In the genomic region with DNA sequence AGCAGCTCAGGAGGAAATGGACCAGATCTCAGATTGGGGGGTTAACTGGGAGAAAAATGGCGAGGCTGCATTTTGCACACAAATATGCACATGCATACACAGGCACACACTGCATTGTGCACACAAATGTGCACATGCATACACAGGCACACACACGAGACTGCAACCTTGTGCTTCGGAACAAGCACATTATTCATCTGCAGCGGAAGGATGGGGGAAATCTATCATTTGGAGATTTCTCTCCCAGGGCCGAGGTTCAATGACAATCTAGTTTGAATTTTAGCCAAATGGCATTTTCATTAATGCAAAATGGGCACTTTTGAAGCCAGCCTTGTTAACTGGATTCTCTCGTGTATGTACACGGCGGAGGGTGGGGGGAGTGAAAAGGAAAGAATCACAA, we compare ENCODE assay signal across 20 mouse cellular contexts.
A peak's percentile ranks its signal among the peaks of the same experiment; 100 is the strongest.
DNase-seq lines count a peak whose midpoint lies in the region; ATAC-seq lines count a peak whose summit lies in the region.
"Had no signal": no experiment of that assay in that cellular context is flagged by ENCODE, and none has a peak within 500 bp of the region (broad histone marks: within the 10 kb centered on the region; RNA-seq: fewer than 3 reads in every experiment).

No protein-coding gene starts in this region.

- H3K9me3 ChIP-seq in midbrain, embryonic 14.5 days (ENCODE audit: control insufficient read depth, low read length), result no peaks in the 10 kb centered on the region
- no peaks in the 10 kb centered on the region for H3K9me3 ChIP-seq in midbrain, embryonic 13.5 days
- H3K9me3 ChIP-seq: embryonic facial prominence, embryonic 13.5 days; forebrain, embryonic 12.5 days; heart, embryonic 10.5 days; hindbrain, embryonic 15.5 days had no signal

- H3K4me2 ChIP-seq in midbrain, embryonic 14.5 days (ENCODE audit: low read length), result no peak overlapping the region
- no peak overlapping the region for H3K4me2 ChIP-seq in midbrain, embryonic 13.5 days (replicated peaks)
- H3K4me2 ChIP-seq: embryonic facial prominence, embryonic 13.5 days; forebrain, embryonic 12.5 days; hindbrain, embryonic 15.5 days had no signal

- 0 out of 2 replicates have a peak overlapping the region, but pooled peaks have one; percentile 3 for H3K27ac ChIP-seq in midbrain, embryonic 14.5 days (replicated peaks; ENCODE audit: low read depth, low read length)
- no peak overlapping the region for H3K27ac ChIP-seq in midbrain, embryonic 13.5 days
- H3K27ac ChIP-seq: embryonic facial prominence, embryonic 13.5 days; forebrain, embryonic 12.5 days; heart, embryonic 10.5 days; hindbrain, embryonic 15.5 days had no signal

- H3K36me3 ChIP-seq in midbrain, embryonic 14.5 days (ENCODE audit: control insufficient read depth, insufficient read depth, low read length), result no peaks in the 10 kb centered on the region
- no peaks in the 10 kb centered on the region for H3K36me3 ChIP-seq in midbrain, embryonic 13.5 days
- H3K36me3 ChIP-seq: embryonic facial prominence, embryonic 13.5 days; forebrain, embryonic 12.5 days; heart, embryonic 10.5 days; hindbrain, embryonic 15.5 days had no signal

- 68% methylated on average over 8 of the region's 8 CpGs for WGBS in midbrain, embryonic 14.5 days
- 75% methylated on average over 8 of the region's 8 CpGs for WGBS in midbrain, embryonic 13.5 days

- DNase-seq in adrenal gland, adult (ENCODE audit: inconsistent age in 2 of 2, low spot score in 1 of 2), result peak; percentile 36 to 85
- no peak for DNase-seq in adrenal gland, postnatal 4 days (ENCODE audit: low spot score in 2 of 2)
- DNase-seq in midbrain, embryonic 14.5 days, result no peak
- peak; percentile 61 for DNase-seq in adrenal gland, adult 2 months
- DNase-seq in adrenal gland, postnatal 25 days, result peak; percentile 10
- no peak for DNase-seq in cerebellum, postnatal 10 days
- DNase-seq: cerebellum, adult 11 months; cerebellum, adult 8-10 months; cerebellum, postnatal 25 days; gastrocnemius, postnatal 10 days; heart, adult 18-20 months; heart, postnatal 10 days; heart, postnatal 4 days had no signal

- H3K4me1 ChIP-seq in midbrain, embryonic 14.5 days (ENCODE audit: control insufficient read depth, insufficient read depth, low read length), result peaks cover 9% of the 10 kb centered on the region; the same call in 1 of the 2 replicates
- H3K4me1 ChIP-seq in midbrain, embryonic 13.5 days (replicated peaks), result peaks cover 11% of the 10 kb centered on the region; the same call in 1 of the 2 replicates
- H3K4me1 ChIP-seq: embryonic facial prominence, embryonic 13.5 days; forebrain, embryonic 12.5 days; heart, embryonic 10.5 days; hindbrain, embryonic 15.5 days had no signal

- no peak for ATAC-seq in midbrain, embryonic 14.5 days (ENCODE audit: low FRiP score, low TSS enrichment)
- no peak for ATAC-seq in midbrain, embryonic 13.5 days
- ATAC-seq: forebrain, embryonic 16.5 days; inflammation-experienced regulatory T-cells, adult 6 months had no signal

- no peak overlapping the region for H3K4me3 ChIP-seq in midbrain, embryonic 14.5 days (replicated peaks; ENCODE audit: low read depth, low read length)
- no peak overlapping the region for H3K4me3 ChIP-seq in midbrain, embryonic 13.5 days (replicated peaks)
- H3K4me3 ChIP-seq: embryonic facial prominence, embryonic 13.5 days; forebrain, embryonic 12.5 days; heart, embryonic 10.5 days; hindbrain, embryonic 15.5 days had no signal

- no peaks in the 10 kb centered on the region for H3K27me3 ChIP-seq in midbrain, embryonic 14.5 days (ENCODE audit: control insufficient read depth, insufficient read depth, low read length)
- H3K27me3 ChIP-seq in midbrain, embryonic 13.5 days, result no peaks in the 10 kb centered on the region
- H3K27me3 ChIP-seq: embryonic facial prominence, embryonic 13.5 days; forebrain, embryonic 12.5 days; hindbrain, embryonic 15.5 days had no signal

- no peak overlapping the region for H3K9ac ChIP-seq in midbrain, embryonic 14.5 days (replicated peaks; ENCODE audit: low read length)
- no peak overlapping the region for H3K9ac ChIP-seq in midbrain, embryonic 13.5 days (replicated peaks)
- H3K9ac ChIP-seq: embryonic facial prominence, embryonic 13.5 days; forebrain, embryonic 12.5 days; hindbrain, embryonic 15.5 days had no signal

Comparison
In these comparisons a context has a peak if more than half of its experiments do, and no peak if none do; other contexts are left out.
1. DNase-seq: peak in adrenal gland, adult (2 of 2), adrenal gland, adult 2 months (single experiment) and adrenal gland, postnatal 25 days (single experiment); none in adrenal gland, postnatal 4 days (0 of 2), midbrain, embryonic 14.5 days (single experiment) and cerebellum, postnatal 10 days (0 of 2).